Mouse (Mus musculus): ENCODE data around the gene Nab1. TPM values are rescaled to one million over a fixed set of nuclear protein-coding genes. Genes with fewer than 3 reads are reported as not detected.

The Nab1 gene
- polyA plus RNA-seq, 1 experiment from 2014 or later, result 9.3 TPM

DNA sequence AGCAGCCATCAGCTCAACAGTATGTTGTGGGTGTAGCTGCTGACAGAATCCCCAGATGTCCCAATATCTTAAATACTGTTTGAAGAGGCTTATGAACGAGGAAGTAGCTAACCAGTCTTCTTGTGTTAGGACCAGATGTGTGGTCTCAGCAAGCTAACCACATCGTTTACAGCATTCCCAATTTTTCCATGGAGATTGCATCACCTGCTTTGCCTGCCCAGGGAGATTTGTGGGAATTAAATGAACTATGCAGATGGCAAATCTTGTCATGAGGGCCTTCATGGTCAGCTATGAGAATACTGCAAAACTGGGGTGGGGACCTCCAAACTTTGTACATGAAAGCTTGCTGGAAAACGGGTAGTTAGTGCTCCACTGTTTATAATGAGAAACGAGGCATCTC is 30.2 kb downstream of the Nab1 start:
- H3K27me3 ChIP-seq (replicated peaks), result no peaks in the 10 kb centered on the region
- no peak overlapping the region for H3K9ac ChIP-seq (replicated peaks)
- H3K4me3 ChIP-seq (replicated peaks), result no peak overlapping the region
- no peak overlapping the region for H3K27ac ChIP-seq (replicated peaks)
- H3K4me2 ChIP-seq, result no peak overlapping the region
- H3K9me3 ChIP-seq (replicated peaks), result no peaks in the 10 kb centered on the region
- WGBS, result 50% methylated on average over 4 of the region's 4 CpGs
- peaks cover 5% of the 10 kb centered on the region; the same call in 1 of the 2 replicates for H3K4me1 ChIP-seq
- H3K36me3 ChIP-seq, result peaks cover 4% of the 10 kb centered on the region; the same call in 1 of the 2 replicates
- ATAC-seq (ENCODE audit: low FRiP score), result no peak

DNA sequence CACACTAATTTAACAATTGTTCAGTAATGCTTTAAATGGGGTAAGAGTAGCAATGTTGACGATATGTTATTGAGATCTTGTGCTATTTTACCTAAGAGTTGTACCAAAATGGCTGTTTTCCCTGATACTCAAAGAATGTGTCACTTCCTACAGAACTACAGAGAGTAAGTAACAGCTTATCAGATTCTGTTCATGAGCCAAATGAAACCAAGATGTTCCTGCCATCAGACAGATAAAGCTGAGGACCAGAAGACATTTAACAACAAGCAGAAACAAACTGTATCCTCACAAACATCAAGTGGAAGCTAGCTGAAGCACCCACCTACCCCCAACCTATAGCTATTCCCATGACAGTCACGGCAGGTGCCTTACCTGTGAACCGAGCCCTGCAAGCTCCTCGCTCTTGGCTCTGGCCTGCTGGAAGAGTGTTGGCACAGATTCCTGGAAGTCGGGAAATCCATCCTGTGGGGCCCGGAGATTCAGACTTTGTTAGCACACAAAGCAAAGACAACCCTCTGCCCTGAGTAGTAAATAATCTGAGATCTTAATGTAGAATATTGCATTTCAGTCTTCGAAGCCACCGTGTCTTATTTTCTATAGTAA is 33.9 kb downstream of the Nab1 start:
- 95% methylated on average over 8 of the region's 8 CpGs for WGBS
- Histone ChIP-seq H3K27me3 (replicated peaks) (no peaks in the 10 kb centered on the region), H3K9me3 (replicated peaks) (no peaks in the 10 kb centered on the region), H3K4me1 (peaks cover 5% of the 10 kb centered on the region; the same call in 1 of the 2 replicates), H3K4me2 (no peak overlapping the region), H3K27ac (replicated peaks) (no peak overlapping the region), H3K36me3 (peaks cover 5% of the 10 kb centered on the region), H3K4me3 (replicated peaks) (no peak overlapping the region), H3K9ac (replicated peaks) (no peak overlapping the region)
- no peak for ATAC-seq (ENCODE audit: low FRiP score)

DNA sequence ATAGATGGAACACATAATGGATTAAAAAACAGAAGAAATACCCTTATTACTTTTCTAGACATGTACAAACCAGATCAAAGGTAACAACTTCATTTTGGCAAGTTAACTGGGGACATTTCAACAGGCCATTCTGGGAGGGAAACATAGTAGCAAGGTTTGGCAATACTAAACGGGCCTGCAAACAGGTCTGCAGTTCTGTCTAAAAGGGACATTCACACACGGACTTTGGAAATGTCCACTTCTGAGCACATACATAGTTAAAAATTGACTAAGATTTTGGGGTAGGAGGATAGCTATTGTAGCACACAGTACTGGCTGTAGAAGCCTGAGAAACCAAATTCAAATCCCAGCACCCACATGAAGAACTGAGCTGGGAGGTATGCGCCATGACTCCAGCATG is 34.6 kb downstream of the Nab1 start:
- ATAC-seq (ENCODE audit: low FRiP score), result no peak
- H3K36me3 ChIP-seq, result peaks cover 9% of the 10 kb centered on the region
- no peak overlapping the region for H3K9ac ChIP-seq (replicated peaks)
- H3K27ac ChIP-seq (replicated peaks), result no peak overlapping the region
- H3K9me3 ChIP-seq (replicated peaks), result no peaks in the 10 kb centered on the region
- WGBS, result 94% methylated on average over 3 of the region's 3 CpGs
- H3K4me1 ChIP-seq, result peaks cover under 1% of the 10 kb centered on the region; the same call in 1 of the 2 replicates
- H3K27me3 ChIP-seq (replicated peaks), result no peaks in the 10 kb centered on the region
- H3K4me2 ChIP-seq, result no peak overlapping the region
- H3K4me3 ChIP-seq (replicated peaks), result no peak overlapping the region

DNA sequence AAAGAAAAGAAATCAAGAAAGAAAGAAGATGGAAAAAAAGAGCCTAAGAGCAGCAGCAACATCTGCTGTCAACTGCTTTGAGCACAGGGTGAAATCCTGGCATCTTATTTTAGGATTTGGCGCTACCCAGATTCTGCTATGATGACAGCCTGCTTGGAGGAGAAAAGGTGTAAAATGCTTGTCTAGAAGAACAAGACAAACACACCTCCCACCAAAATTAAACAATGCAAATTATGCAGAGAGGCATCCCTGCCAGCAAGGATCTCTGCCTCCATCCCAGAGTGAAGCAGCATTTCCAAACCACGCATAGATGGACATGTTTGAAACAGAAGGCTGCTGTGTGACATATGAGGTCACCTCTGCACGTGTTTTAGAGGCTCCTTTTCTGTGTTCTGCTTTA is 35.2 kb downstream of the Nab1 start:
- ATAC-seq (ENCODE audit: low FRiP score), result no peak
- Histone ChIP-seq H3K36me3 (peaks cover 9% of the 10 kb centered on the region), H3K27me3 (replicated peaks) (no peaks in the 10 kb centered on the region), H3K4me3 (replicated peaks) (no peak overlapping the region), H3K9me3 (replicated peaks) (no peaks in the 10 kb centered on the region), H3K4me1 (no peaks in the 10 kb centered on the region), H3K4me2 (no peak overlapping the region), H3K27ac (replicated peaks) (no peak overlapping the region), H3K9ac (replicated peaks) (no peak overlapping the region)
- WGBS, result 85% methylated on average over 3 of the region's 3 CpGs

DNA sequence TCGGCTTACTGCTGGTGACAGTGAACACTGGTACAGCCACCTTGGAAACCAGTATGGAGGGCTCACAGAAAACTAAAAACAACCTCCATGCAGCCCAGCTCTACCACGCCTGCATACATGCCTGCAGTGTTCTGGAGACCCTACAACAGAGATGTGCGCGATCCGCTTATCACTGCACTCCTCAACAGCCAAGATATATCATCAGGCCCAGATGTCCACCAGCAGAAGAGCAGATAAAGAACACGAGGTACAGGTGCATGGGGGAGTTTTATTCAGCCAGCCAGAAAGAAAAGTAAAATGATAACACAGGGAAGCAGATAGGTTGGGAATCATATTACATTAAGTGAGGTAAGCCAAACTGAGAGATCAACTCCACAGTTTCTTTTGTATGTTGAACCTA is 37.2 kb downstream of the Nab1 start:
- Histone ChIP-seq H3K9me3 (replicated peaks) (no peaks in the 10 kb centered on the region), H3K27me3 (replicated peaks) (no peaks in the 10 kb centered on the region), H3K9ac (replicated peaks) (no peak overlapping the region), H3K36me3 (peaks cover 9% of the 10 kb centered on the region), H3K27ac (replicated peaks) (no peak overlapping the region), H3K4me1 (no peaks in the 10 kb centered on the region), H3K4me3 (replicated peaks) (no peak overlapping the region), H3K4me2 (no peak overlapping the region)
- no peak for ATAC-seq (ENCODE audit: low FRiP score)
- 92% methylated on average over 6 of the region's 6 CpGs for WGBS

DNA sequence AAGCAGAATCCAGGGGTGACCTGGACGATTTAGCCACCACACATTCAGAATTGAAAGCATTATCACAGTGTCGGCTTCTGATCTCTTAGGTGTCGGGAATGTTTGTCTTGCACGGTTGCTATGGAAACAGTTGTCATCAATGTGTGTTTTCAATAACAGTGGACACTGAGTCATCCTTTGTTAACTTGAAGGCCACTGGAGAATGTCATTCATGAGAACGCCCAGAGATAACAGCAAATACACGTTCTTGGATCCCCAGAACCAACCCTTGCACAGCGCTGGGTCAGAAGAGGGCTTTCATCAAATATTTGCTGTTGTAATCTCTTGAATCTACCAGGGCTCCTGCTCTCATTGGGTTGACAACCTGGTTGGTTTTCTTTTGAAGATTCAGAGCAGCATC is 43.9 kb downstream of the Nab1 start:
- 63% methylated on average over 7 of the region's 7 CpGs for WGBS
- Histone ChIP-seq H3K4me1 (no peaks in the 10 kb centered on the region), H3K9me3 (replicated peaks) (no peaks in the 10 kb centered on the region), H3K27ac (replicated peaks) (no peak overlapping the region), H3K4me2 (no peak overlapping the region), H3K27me3 (replicated peaks) (no peaks in the 10 kb centered on the region), H3K36me3 (peaks cover 3% of the 10 kb centered on the region; the same call in 1 of the 2 replicates), H3K9ac (replicated peaks) (no peak overlapping the region), H3K4me3 (replicated peaks) (no peak overlapping the region)
- ATAC-seq (ENCODE audit: low FRiP score), result no peak

DNA sequence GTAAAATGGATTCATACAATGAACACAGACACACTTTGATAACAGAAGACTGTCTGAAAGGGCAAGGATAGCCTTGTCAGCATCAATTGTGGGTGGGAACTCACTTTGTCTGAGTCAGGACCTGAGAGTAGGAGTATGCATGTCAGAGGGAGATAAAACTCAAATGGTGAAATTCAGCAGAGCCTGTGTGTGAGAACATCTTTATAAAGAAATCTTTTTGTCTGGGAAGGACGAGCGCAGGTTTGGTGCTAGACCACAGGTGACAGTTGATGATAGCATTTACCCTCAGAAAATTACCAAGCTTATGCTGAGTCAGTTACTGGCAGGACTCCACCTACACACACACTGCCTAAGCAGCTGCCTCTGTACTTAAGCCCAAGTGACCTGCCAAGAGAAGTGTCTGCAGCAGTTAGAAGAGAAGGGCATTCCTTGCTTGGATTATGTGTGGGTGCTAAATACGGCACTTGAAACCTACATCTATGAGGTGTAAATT is 45.9 kb downstream of the Nab1 start:
- ATAC-seq (ENCODE audit: low FRiP score), result no peak
- Histone ChIP-seq H3K4me1 (no peaks in the 10 kb centered on the region), H3K4me3 (replicated peaks) (no peak overlapping the region), H3K4me2 (no peak overlapping the region), H3K9me3 (replicated peaks) (no peaks in the 10 kb centered on the region), H3K27me3 (replicated peaks) (no peaks in the 10 kb centered on the region), H3K27ac (replicated peaks) (no peak overlapping the region), H3K9ac (replicated peaks) (no peak overlapping the region), H3K36me3 (no peaks in the 10 kb centered on the region)
- 97% methylated on average over 3 of the region's 3 CpGs for WGBS

DNA sequence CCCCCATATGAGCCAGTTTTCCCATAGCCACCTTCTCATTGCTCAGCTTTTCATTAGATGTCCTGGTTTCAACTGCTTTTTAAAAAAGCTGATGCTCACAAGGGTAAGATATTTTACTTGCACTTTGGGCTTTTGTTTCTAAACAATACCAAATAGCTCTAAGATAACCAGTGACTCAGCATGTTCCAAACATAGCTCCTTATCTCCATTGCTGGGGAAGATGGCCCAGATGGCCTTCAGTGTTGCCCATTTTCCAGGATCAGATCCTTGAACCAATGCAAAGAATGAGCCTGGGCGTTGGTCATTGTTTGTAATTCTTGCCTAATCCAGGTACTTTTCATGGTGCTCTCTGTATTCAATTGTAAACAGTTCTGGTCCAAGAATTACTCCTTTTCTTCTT is 49.1 kb downstream of the Nab1 start:
- no peaks in the 10 kb centered on the region for H3K27me3 ChIP-seq (replicated peaks)
- no peaks in the 10 kb centered on the region for H3K9me3 ChIP-seq (replicated peaks)
- H3K4me2 ChIP-seq, result no peak overlapping the region
- H3K4me1 ChIP-seq, result no peaks in the 10 kb centered on the region
- no peaks in the 10 kb centered on the region for H3K36me3 ChIP-seq
- H3K27ac ChIP-seq (replicated peaks), result no peak overlapping the region
- H3K9ac ChIP-seq (replicated peaks), result no peak overlapping the region
- no peak for ATAC-seq (ENCODE audit: low FRiP score)
- no peak overlapping the region for H3K4me3 ChIP-seq (replicated peaks)
- 80% methylated on average over 1 of the region's 1 CpGs for WGBS

DNA sequence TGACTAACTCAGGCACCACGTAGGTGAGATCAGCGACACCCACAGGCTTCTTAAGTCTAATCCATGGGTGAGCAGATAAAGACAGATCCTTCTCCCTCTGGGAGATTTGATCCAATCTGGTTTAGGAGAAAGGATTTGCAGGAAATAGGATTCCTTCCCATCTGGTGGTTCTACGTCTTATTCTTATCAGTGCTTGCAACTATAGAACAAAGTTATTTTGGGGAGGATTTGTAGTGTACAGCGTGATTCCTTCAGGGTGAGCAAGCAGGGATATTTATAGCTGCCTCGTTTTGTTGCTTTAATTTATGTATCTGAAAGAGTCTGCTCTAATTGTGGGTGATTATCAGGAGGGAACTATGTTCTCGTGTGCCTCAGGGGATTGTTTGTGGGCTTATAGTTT is 64.6 kb downstream of the Nab1 start:
- H3K4me2 ChIP-seq, result no peak overlapping the region
- H3K9ac ChIP-seq (replicated peaks), result no peak overlapping the region
- H3K9me3 ChIP-seq (replicated peaks), result no peaks in the 10 kb centered on the region
- 64% methylated on average over 6 of the region's 6 CpGs for WGBS
- H3K36me3 ChIP-seq, result no peaks in the 10 kb centered on the region
- H3K27me3 ChIP-seq (replicated peaks), result no peaks in the 10 kb centered on the region
- no peak overlapping the region for H3K27ac ChIP-seq (replicated peaks)
- no peak for ATAC-seq (ENCODE audit: low FRiP score)
- no peaks in the 10 kb centered on the region for H3K4me1 ChIP-seq
- H3K4me3 ChIP-seq (replicated peaks), result no peak overlapping the region

DNA sequence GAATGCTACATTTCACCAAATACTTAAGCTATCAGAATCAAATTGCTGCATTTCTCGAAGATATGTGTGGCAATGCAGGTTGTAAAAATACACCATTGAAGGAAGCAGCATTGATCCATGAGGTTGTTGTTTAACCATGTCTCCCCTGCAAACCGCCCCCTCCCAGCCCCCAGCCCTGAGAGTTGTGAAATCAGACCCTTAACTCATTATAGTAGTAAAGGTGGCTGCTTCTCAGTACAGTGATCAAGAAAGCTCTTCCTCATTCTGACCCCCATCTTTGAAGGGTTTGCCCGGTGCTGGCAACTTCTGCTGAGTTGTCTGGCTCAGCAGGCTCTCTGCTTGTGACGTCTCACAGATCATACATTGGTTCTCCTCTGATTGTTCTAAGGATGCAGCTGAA is 66.4 kb downstream of the Nab1 start:
- H3K4me3 ChIP-seq (replicated peaks), result no peak overlapping the region
- no peak overlapping the region for H3K4me2 ChIP-seq

DNA sequence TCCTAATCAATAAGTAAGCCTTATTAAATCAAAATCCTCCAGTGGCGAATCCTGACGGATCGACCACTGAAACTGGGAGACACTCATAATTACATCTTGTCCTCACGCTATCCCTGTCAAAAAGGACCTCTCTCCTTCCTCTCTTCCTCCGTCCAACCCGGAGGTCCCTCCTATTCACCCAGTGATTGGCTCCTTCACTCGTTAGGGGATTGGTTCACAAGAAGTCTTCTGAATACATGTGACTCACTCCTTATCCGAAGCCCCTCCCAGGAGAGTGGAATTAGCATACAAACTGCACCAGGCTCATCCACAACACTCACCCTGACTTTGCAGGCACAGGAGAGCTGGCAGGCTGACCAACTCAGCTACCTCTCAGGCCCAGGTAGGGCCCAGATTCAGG is 68.7 kb downstream of the Nab1 start:
- Histone ChIP-seq H3K9me3 (replicated peaks) (no peaks in the 10 kb centered on the region), H3K4me3 (replicated peaks) (no peak overlapping the region), H3K36me3 (no peaks in the 10 kb centered on the region), H3K9ac (replicated peaks) (no peak overlapping the region), H3K4me1 (no peaks in the 10 kb centered on the region), H3K4me2 (no peak overlapping the region), H3K27me3 (replicated peaks) (no peaks in the 10 kb centered on the region), H3K27ac (replicated peaks) (no peak overlapping the region)
- no peak for ATAC-seq (ENCODE audit: low FRiP score)
- 84% methylated on average over 8 of the region's 8 CpGs for WGBS

More for the DNA sequence above, 66.4 kb downstream of the Nab1 start:
- 88% methylated on average over 4 of the region's 4 CpGs for WGBS
- Histone ChIP-seq H3K27me3 (replicated peaks) (no peaks in the 10 kb centered on the region), H3K4me1 (no peaks in the 10 kb centered on the region), H3K9ac (replicated peaks) (no peak overlapping the region), H3K36me3 (no peaks in the 10 kb centered on the region), H3K9me3 (replicated peaks) (no peaks in the 10 kb centered on the region), H3K27ac (replicated peaks) (no peak overlapping the region)
- no peak for ATAC-seq (ENCODE audit: low FRiP score)

DNA sequence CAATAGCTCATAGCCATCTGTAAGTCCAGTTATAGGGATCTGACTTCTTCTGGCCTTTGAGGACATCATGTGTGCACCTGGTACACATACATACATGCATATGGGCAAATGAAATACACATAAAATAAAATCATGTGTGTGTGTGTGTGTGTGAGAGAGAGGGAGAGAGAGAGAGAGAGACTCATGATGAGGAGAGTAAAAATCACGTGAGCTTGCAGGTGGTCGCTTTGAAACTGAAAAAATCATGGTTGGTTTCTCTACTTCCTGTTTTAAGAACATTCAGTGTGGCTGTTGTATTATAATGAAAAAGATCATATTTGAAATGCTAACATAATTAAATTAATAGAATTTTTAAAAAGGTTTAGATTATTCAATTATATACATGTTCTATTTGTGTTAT is 69.9 kb downstream of the Nab1 start:
- H3K9me3 ChIP-seq (replicated peaks), result no peaks in the 10 kb centered on the region
- 96% methylated on average over 2 of the region's 2 CpGs for WGBS
- no peak overlapping the region for H3K27ac ChIP-seq (replicated peaks)
- H3K27me3 ChIP-seq (replicated peaks), result no peaks in the 10 kb centered on the region
- no peaks in the 10 kb centered on the region for H3K4me1 ChIP-seq
- no peak for ATAC-seq (ENCODE audit: low FRiP score)
- no peak overlapping the region for H3K4me3 ChIP-seq (replicated peaks)
- H3K36me3 ChIP-seq, result no peaks in the 10 kb centered on the region
- no peak overlapping the region for H3K4me2 ChIP-seq
- H3K9ac ChIP-seq (replicated peaks), result no peak overlapping the region
